Mouse (Mus musculus) embryonic facial prominence, embryonic 12.5 days (tissue): Measurements from ENCODE around the gene Pask. TPM values are rescaled to one million over a fixed set of nuclear protein-coding genes. Genes with fewer than 3 reads are reported as not detected.
A peak's percentile ranks its signal among the peaks of the same experiment; 100 is the strongest.

Experiments used
- ATAC-seq: fragments of 200-750 bp; cut with Nextera tagmentation; 2 replicates; pipeline ENCODE4 v1.8.0; 2017; ENCODE audit not compliant: insufficient number of reproducible peaks, insufficient read depth, low FRiP score, low TSS enrichment
- H3K27ac ChIP-seq: fragments of 300-500 bp; sonication (generic); 2 replicates; pipeline ENCODE4 v1.5.1; 2016; ENCODE audit warnings: mild to moderate bottlenecking
- H3K27me3 ChIP-seq: fragments of 300-500 bp; sonication (generic); 2 replicates; pipeline ENCODE4 v1.6.1; 2016; ENCODE audit warnings: mild to moderate bottlenecking, moderate library complexity
- H3K36me3 ChIP-seq: fragments of 300-500 bp; sonication (generic); 2 replicates; pipeline ENCODE4 v1.6.1; 2016; ENCODE audit warnings: mild to moderate bottlenecking
- H3K4me1 ChIP-seq: fragments of 300-500 bp; sonication (generic); 2 replicates; pipeline ENCODE4 v1.6.1; 2016
- H3K4me2 ChIP-seq: fragments of 300-500 bp; sonication (generic); replicated peaks from 2 replicates; pipeline ENCODE4 v1.6.1; 2016; ENCODE audit warnings: mild to moderate bottlenecking, moderate library complexity
- H3K4me3 ChIP-seq: fragments of 300-500 bp; sonication (generic); 2 replicates; pipeline ENCODE4 v1.5.1; 2016; ENCODE audit warnings: mild to moderate bottlenecking
- H3K9ac ChIP-seq: fragments of 300-500 bp; sonication (generic); 2 replicates; pipeline ENCODE4 v1.6.1; 2016; ENCODE audit warnings: mild to moderate bottlenecking, moderate library complexity
- H3K9me3 ChIP-seq: fragments of 300-500 bp; sonication (generic); 2 replicates; pipeline ENCODE4 v1.6.1; 2016; ENCODE audit warnings: mild to moderate bottlenecking, moderate library complexity
- WGBS: fragments of 180-500 bp; shearing (Covaris S2); methylation state at CpG from one replicate; pipeline ENCODE4 v1.1.7; 2016; 5-methylcytosine and 5-hydroxymethylcytosine counted together
- polyA plus RNA-seq: library from polyadenylated mRNA; unstranded; fragments of >200 nt; fragmentation: Nextera tagmentation; extraction: Ambion mirVana; gene quantifications from 2 replicates; pipeline ENCODE4 v1.2.1, GENCODE M21; 2016

Pask gene
- polyA plus RNA-seq = 22.6 and 22.9 TPM in 2 replicates

- Histone ChIP-seq H3K9ac (peak within 1 kb of the TSS; percentile 78), H3K4me3 (peak within 1 kb of the TSS; percentile 78), H3K27ac (peak within 1 kb of the TSS; percentile 72), H3K9me3 (no peaks in the 10 kb centered on the region), H3K36me3 (peaks cover 11% of the 10 kb centered on the region), H3K27me3 (no peaks in the 10 kb centered on the region), H3K4me2 (peak within 1 kb of the TSS; percentile 79), H3K4me1 (peaks cover 11% of the 10 kb centered on the region)
- peak; percentile 98 for ATAC-seq
- under 1% methylated on average over 62 of the region's 63 CpGs for WGBS
Measured at GRCm38 (mm10) chr1:93342648-93343503, at the start of gene Pask, which contains the start of gene Ppp1r7. Gene Pask (minus strand): TSS chr1:93343482. Gene Ppp1r7 (plus strand): TSS chr1:93342854.

GRCm38 (mm10) chr1:93388906-93389305 is 45.6 kb upstream of the Pask start:
- Histone ChIP-seq H3K9ac (no peak overlapping the region), H3K27me3 (no peaks in the 10 kb centered on the region), H3K27ac (no peak overlapping the region), H3K9me3 (no peaks in the 10 kb centered on the region), H3K36me3 (no peaks in the 10 kb centered on the region), H3K4me1 (no peaks in the 10 kb centered on the region), H3K4me2 (no peak overlapping the region), H3K4me3 (no peak overlapping the region)
- ATAC-seq = no peak
- WGBS = 56% methylated on average over 2 of the region's 2 CpGs

GRCm38 (mm10) chr1:93387198-93387597 is 43.9 kb upstream of the Pask start:
- no peak overlapping the region for H3K4me2 ChIP-seq
- H3K36me3 ChIP-seq = no peaks in the 10 kb centered on the region
- H3K4me1 ChIP-seq = no peaks in the 10 kb centered on the region
- H3K9me3 ChIP-seq = no peaks in the 10 kb centered on the region
- 77% methylated on average over 2 of the region's 2 CpGs for WGBS
- H3K9ac ChIP-seq = no peak overlapping the region
- ATAC-seq = no peak
- H3K27me3 ChIP-seq = no peaks in the 10 kb centered on the region
- no peak overlapping the region for H3K4me3 ChIP-seq
- H3K27ac ChIP-seq = no peak overlapping the region

GRCm38 (mm10) chr1:93379117-93379516 is 35.8 kb upstream of the Pask start:
- no peaks in the 10 kb centered on the region for H3K9me3 ChIP-seq
- WGBS = 76% methylated on average over 5 of the region's 5 CpGs
- no peak for ATAC-seq
- no peak overlapping the region for H3K4me3 ChIP-seq
- H3K27ac ChIP-seq = no peak overlapping the region
- no peak overlapping the region for H3K9ac ChIP-seq
- H3K36me3 ChIP-seq = no peaks in the 10 kb centered on the region
- H3K4me2 ChIP-seq = no peak overlapping the region
- no peaks in the 10 kb centered on the region for H3K27me3 ChIP-seq
- H3K4me1 ChIP-seq = no peaks in the 10 kb centered on the region

GRCm38 (mm10) chr1:93377307-93377706 is 34.0 kb upstream of the Pask start:
- no peak for ATAC-seq
- no peak overlapping the region for H3K27ac ChIP-seq
- H3K27me3 ChIP-seq = no peaks in the 10 kb centered on the region
- H3K4me1 ChIP-seq = no peaks in the 10 kb centered on the region
- H3K4me3 ChIP-seq = no peak overlapping the region
- H3K9me3 ChIP-seq = no peaks in the 10 kb centered on the region
- H3K9ac ChIP-seq = no peak overlapping the region
- no peaks in the 10 kb centered on the region for H3K36me3 ChIP-seq
- WGBS = 61% methylated on average over 5 of the region's 5 CpGs
- no peak overlapping the region for H3K4me2 ChIP-seq

- no peak within 1 kb of the TSS for H3K4me2 ChIP-seq
- no peak within 1 kb of the TSS for H3K9ac ChIP-seq
- H3K36me3 ChIP-seq = no peaks in the 10 kb centered on the region
- no peak within 1 kb of the TSS for H3K4me3 ChIP-seq
- no peaks in the 10 kb centered on the region for H3K27me3 ChIP-seq
- ATAC-seq = no peak
- no peak within 1 kb of the TSS for H3K27ac ChIP-seq
- H3K4me1 ChIP-seq = no peaks in the 10 kb centered on the region
- no peaks in the 10 kb centered on the region for H3K9me3 ChIP-seq
- 76% methylated on average over 4 of the region's 4 CpGs for WGBS
Measured at GRCm38 (mm10) chr1:93373665-93374064, 30.4 kb upstream of the Pask start, which contains the start of gene Ano7. Gene Ano7 (plus strand): TSS chr1:93373930.

GRCm38 (mm10) chr1:93365641-93366040 is 22.4 kb upstream of the Pask start:
- Histone ChIP-seq H3K27ac (no peak overlapping the region), H3K4me1 (no peaks in the 10 kb centered on the region), H3K4me2 (no peak overlapping the region), H3K4me3 (no peak overlapping the region), H3K36me3 (peaks cover 61% of the 10 kb centered on the region), H3K9ac (no peak overlapping the region), H3K9me3 (no peaks in the 10 kb centered on the region), H3K27me3 (no peaks in the 10 kb centered on the region)
- 93% methylated on average over 6 of the region's 6 CpGs for WGBS
- ATAC-seq = no peak

- Histone ChIP-seq H3K36me3 (peaks cover 82% of the 10 kb centered on the region), H3K4me2 (no peak overlapping the region), H3K9ac (no peak overlapping the region), H3K9me3 (no peaks in the 10 kb centered on the region), H3K27ac (no peak overlapping the region), H3K4me1 (no peaks in the 10 kb centered on the region), H3K4me3 (no peak overlapping the region), H3K27me3 (no peaks in the 10 kb centered on the region)
- no peak for ATAC-seq
- WGBS = 88% methylated on average over 4 of the region's 4 CpGs
Measured at GRCm38 (mm10) chr1:93362661-93363060, 19.4 kb upstream of the Pask start.

GRCm38 (mm10) chr1:93352724-93353123 is 9.4 kb upstream of the Pask start:
- no peak overlapping the region for H3K4me2 ChIP-seq
- H3K27ac ChIP-seq = no peak overlapping the region
- H3K4me1 ChIP-seq = no peaks in the 10 kb centered on the region
- ATAC-seq = no peak
- H3K36me3 ChIP-seq = peaks cover 77% of the 10 kb centered on the region
- no peaks in the 10 kb centered on the region for H3K27me3 ChIP-seq
- H3K9me3 ChIP-seq = no peaks in the 10 kb centered on the region
- H3K9ac ChIP-seq = no peak overlapping the region
- no peak overlapping the region for H3K4me3 ChIP-seq
- WGBS = 91% methylated on average over 2 of the region's 2 CpGs

GRCm38 (mm10) chr1:93349701-93350100 is 6.4 kb upstream of the Pask start:
- Histone ChIP-seq H3K9ac (no peak overlapping the region), H3K9me3 (no peaks in the 10 kb centered on the region), H3K4me2 (no peak overlapping the region), H3K27me3 (no peaks in the 10 kb centered on the region), H3K36me3 (peaks cover 67% of the 10 kb centered on the region), H3K27ac (no peak overlapping the region), H3K4me3 (no peak overlapping the region), H3K4me1 (no peaks in the 10 kb centered on the region)
- 79% methylated on average over 4 of the region's 4 CpGs for WGBS
- no peak for ATAC-seq

- Histone ChIP-seq H3K36me3 (peaks cover 45% of the 10 kb centered on the region), H3K4me1 (peaks cover 7% of the 10 kb centered on the region), H3K27ac (no peak overlapping the region), H3K4me2 (no peak overlapping the region), H3K9ac (no peak overlapping the region), H3K4me3 (no peak overlapping the region), H3K9me3 (no peaks in the 10 kb centered on the region), H3K27me3 (no peaks in the 10 kb centered on the region)
- no peak for ATAC-seq
- whole genome bisulfite sequencing = 92% methylated on average over 5 of the region's 5 CpGs
Measured at GRCm38 (mm10) chr1:93347176-93347575, 3.9 kb upstream of the Pask start.

GRCm38 (mm10) chr1:93343504-93344047 is 294 bp upstream of the Pask start:
- WGBS = under 1% methylated on average over 39 of the region's 39 CpGs
- Histone ChIP-seq H3K4me2 (peak overlapping the region; percentile 79), H3K4me1 (peaks cover 11% of the 10 kb centered on the region), H3K9ac (peak overlapping the region; percentile 78), H3K27ac (0 out of 2 replicates have a peak overlapping the region, but pooled peaks have one; percentile 37), H3K27me3 (no peaks in the 10 kb centered on the region), H3K4me3 (peak overlapping the region; percentile 78), H3K9me3 (no peaks in the 10 kb centered on the region), H3K36me3 (peaks cover 18% of the 10 kb centered on the region)
- ATAC-seq = peak; percentile 93
